Mouse (Mus musculus) fibroblast of lung, adult 2 months (primary cell): ENCODE data around the gene Slc13a3.
A peak's percentile ranks its signal among the peaks of the same experiment; 100 is the strongest.

Source experiments
- DNase-seq: peaks from one replicate; pipeline ENCODE4 v3.0.0-alpha.2; 2011; ENCODE audit warnings: low read depth

Gene Slc13a3

DNA sequence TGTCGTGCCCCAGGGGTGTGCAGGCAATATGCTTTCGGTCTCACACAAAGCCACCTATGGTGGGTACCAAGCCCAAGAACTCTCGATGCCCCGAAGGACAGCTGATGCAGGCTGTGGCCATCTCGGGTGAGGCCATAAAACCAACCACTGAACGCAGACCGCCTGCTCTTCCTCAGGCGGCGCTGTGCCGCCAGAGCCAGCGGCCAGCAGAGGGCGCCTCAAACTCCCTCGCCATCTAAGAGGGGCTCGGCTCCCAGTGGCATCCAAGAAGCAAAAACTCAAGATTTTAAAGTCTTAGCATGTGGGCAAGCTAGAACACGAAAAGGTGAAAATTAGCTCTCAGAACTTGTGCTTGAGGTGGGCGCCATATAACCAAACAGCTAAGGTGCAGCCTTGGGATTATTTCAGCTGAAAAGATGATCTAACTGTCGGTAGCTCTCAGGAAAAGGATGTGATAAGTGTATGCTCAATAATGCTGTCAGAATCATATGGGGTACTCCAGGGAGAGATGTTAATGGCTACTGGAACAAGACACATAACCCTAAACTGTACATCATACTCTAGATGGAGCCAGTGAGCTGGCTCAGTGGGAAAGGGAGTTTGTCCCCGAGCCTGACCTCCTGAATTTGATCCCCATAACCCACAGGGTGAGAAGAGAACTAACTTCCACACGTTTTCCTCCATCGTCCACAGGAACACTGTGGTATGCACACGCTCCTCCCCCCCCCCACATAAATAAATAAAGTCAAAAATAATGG lies 108.5 kb downstream of the Slc13a3 start:
- no peak for DNase-seq

DNA sequence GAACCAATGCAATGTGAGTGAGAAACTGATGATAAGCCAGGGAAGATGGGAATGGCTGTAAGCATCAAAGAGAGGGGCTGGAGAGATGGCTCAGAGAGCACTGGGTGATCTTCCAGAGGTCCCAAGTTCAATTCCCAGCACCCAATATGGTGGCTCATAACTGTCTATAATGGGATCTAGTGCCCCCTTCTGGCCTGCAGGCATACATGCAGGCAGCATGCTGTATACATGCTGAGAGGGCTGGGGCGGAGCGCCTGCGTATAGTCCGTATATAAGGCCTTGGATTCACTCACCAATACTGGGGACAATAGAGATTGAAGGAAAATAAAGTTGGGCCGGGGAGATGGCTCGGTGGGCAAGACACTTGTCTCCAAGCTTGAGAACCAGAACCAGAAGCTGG lies 109.7 kb downstream of the Slc13a3 start:
- DNase-seq: no peak

DNA sequence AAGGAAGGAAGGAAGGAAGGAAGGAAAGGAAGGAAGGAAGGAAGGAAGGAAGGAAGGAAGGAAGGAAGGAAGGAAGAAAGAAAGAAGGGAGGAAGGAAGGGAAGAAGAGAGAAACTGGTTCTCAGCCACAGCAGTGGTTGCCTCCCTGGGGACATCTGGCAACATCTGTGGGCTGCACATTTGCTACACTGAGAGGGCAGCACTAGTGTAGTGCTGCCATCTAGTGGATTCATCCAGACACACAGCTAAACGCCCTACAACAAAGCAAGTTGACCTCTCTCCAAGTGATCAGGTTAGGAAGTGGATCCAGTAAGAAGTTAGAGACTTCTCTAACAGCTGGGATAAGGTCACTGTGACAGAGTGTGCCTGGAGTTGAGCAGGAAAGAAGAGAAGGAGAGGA lies 112.2 kb downstream of the Slc13a3 start:
- DNase-seq: peak; percentile 43
